Mouse (Mus musculus) stomach, embryonic 16.5 days (tissue): Measurements from ENCODE around the gene Dnaaf5. TPM values are rescaled to one million over a fixed set of nuclear protein-coding genes. Genes with fewer than 3 reads are reported as not detected.

Source experiments
- ATAC-seq: fragments of 200-750 bp; cut with Nextera tagmentation; 2 replicates; pipeline ENCODE4 v1.8.0; 2017; ENCODE audit warnings: moderate number of reproducible peaks, moderate TSS enrichment; ENCODE audit not compliant: insufficient read depth, low FRiP score
- H3K27ac ChIP-seq: fragments of 300-500 bp; sonication (generic); 2 replicates; pipeline ENCODE4 v1.5.1; 2014; ENCODE audit warnings: low read length
- H3K27me3 ChIP-seq: fragments of 300-500 bp; sonication (generic); 2 replicates; pipeline ENCODE4 v1.6.1; 2014; ENCODE audit warnings: low read length, control low read depth, mixed read lengths; ENCODE audit not compliant: control insufficient read depth, insufficient read depth
- H3K36me3 ChIP-seq: fragments of 300-500 bp; sonication (generic); 2 replicates; pipeline ENCODE4 v1.6.1; 2014; ENCODE audit warnings: low read length; ENCODE audit not compliant: control insufficient read depth, insufficient read depth
- H3K4me1 ChIP-seq: fragments of 300-500 bp; sonication (generic); 2 replicates; pipeline ENCODE4 v1.6.1; 2014; ENCODE audit warnings: low read length, control low read depth, mixed read lengths; ENCODE audit not compliant: control insufficient read depth, insufficient read depth
- H3K4me2 ChIP-seq: fragments of 300-500 bp; sonication (generic); 2 replicates; pipeline ENCODE4 v1.6.1; 2014; ENCODE audit warnings: low read depth, low read length, mixed read lengths
- H3K4me3 ChIP-seq: fragments of 300-500 bp; sonication (generic); replicated peaks from 2 replicates; pipeline ENCODE4 v1.5.1; 2014; ENCODE audit warnings: mild to moderate bottlenecking, low read length
- H3K9ac ChIP-seq: fragments of 300-500 bp; sonication (generic); 2 replicates; pipeline ENCODE4 v1.6.1; 2014; ENCODE audit warnings: low read length
- H3K9me3 ChIP-seq: fragments of 300-500 bp; sonication (generic); replicated peaks from 2 replicates; pipeline ENCODE4 v1.6.1; 2016; ENCODE audit warnings: low read length, control low read depth; ENCODE audit not compliant: control insufficient read depth
- WGBS: fragments of 180-500 bp; shearing (Covaris S2); extraction: QIAGEN DNeasy Blood & Tissue Kit; methylation state at CpG from one replicate; pipeline ENCODE4 v1.1.7; 2014; 5-methylcytosine and 5-hydroxymethylcytosine counted together
- polyA plus RNA-seq: library from polyadenylated mRNA; unstranded; fragments of >200 nt; fragmentation: Nextera tagmentation; extraction: Ambion mirVana; gene quantifications from 2 replicates; pipeline ENCODE4 v1.2.1, GENCODE M21; 2015

The Dnaaf5 gene
- polyA plus RNA-seq, 1 experiment from 2014 or later, result 2.6 TPM

GRCm38 (mm10) chr5:139147178-139148078 lies 2.6 kb upstream of the Dnaaf5 start:
- H3K27ac ChIP-seq, result no peak overlapping the region
- H3K4me2 ChIP-seq, result no peak overlapping the region
- 90% methylated on average over 14 of the region's 14 CpGs for WGBS
- H3K4me3 ChIP-seq, result no peak overlapping the region
- no peaks in the 10 kb centered on the region for H3K9me3 ChIP-seq
- ATAC-seq, result no peak
- H3K4me1 ChIP-seq, result peaks cover 15% of the 10 kb centered on the region
- no peaks in the 10 kb centered on the region for H3K27me3 ChIP-seq
- H3K9ac ChIP-seq, result no peak overlapping the region
- H3K36me3 ChIP-seq, result no peaks in the 10 kb centered on the region

GRCm38 (mm10) chr5:139149006-139149672 lies 884 bp upstream of the Dnaaf5 start:
- H3K4me2 ChIP-seq, result peak overlapping the region; percentile 48
- no peaks in the 10 kb centered on the region for H3K27me3 ChIP-seq
- peaks cover 15% of the 10 kb centered on the region for H3K4me1 ChIP-seq
- H3K36me3 ChIP-seq, result 0 out of 2 replicates have a peak, but pooled peaks cover 2% of the 10 kb centered on the region
- peak; percentile 65 for ATAC-seq
- H3K9ac ChIP-seq, result peak overlapping the region; percentile 48
- 21% methylated on average over 11 of the region's 11 CpGs for WGBS
- no peaks in the 10 kb centered on the region for H3K9me3 ChIP-seq
- H3K27ac ChIP-seq, result peak overlapping the region; percentile 67
- peak overlapping the region; percentile 87 for H3K4me3 ChIP-seq

- Histone ChIP-seq H3K4me3 (peak overlapping the region; percentile 87), H3K4me2 (peak overlapping the region; percentile 83), H3K27me3 (no peaks in the 10 kb centered on the region), H3K4me1 (peaks cover 15% of the 10 kb centered on the region), H3K9ac (peak overlapping the region; percentile 87), H3K36me3 (0 out of 2 replicates have a peak, but pooled peaks cover 4% of the 10 kb centered on the region), H3K9me3 (no peaks in the 10 kb centered on the region), H3K27ac (peak overlapping the region; percentile 34)
- under 1% methylated on average over 45 of the region's 45 CpGs for WGBS
- peak; percentile 2; the same call in 1 of the 2 replicates for ATAC-seq
Measured at GRCm38 (mm10) chr5:139150603-139151031, 594 bp downstream of the Dnaaf5 start.

- WGBS, result 84% methylated on average over 8 of the region's 8 CpGs
- H3K36me3 ChIP-seq, result 0 out of 2 replicates have a peak, but pooled peaks cover 4% of the 10 kb centered on the region
- no peak overlapping the region for H3K4me2 ChIP-seq
Measured at GRCm38 (mm10) chr5:139160899-139161298, 10.9 kb downstream of the Dnaaf5 start.

GRCm38 (mm10) chr5:139161632-139162031 lies 11.6 kb downstream of the Dnaaf5 start:
- Histone ChIP-seq H3K9ac (no peak overlapping the region), H3K27me3 (no peaks in the 10 kb centered on the region), H3K9me3 (no peaks in the 10 kb centered on the region), H3K4me2 (no peak overlapping the region), H3K27ac (no peak overlapping the region), H3K4me3 (no peak overlapping the region), H3K36me3 (peaks cover 3% of the 10 kb centered on the region; the same call in 1 of the 2 replicates), H3K4me1 (no peaks in the 10 kb centered on the region)
- WGBS, result 84% methylated on average over 10 of the region's 10 CpGs
- no peak for ATAC-seq

More at GRCm38 (mm10) chr5:139160899-139161298, 10.9 kb downstream of the Dnaaf5 start:
- Histone ChIP-seq H3K4me3 (no peak overlapping the region), H3K27me3 (no peaks in the 10 kb centered on the region), H3K27ac (no peak overlapping the region), H3K4me1 (no peaks in the 10 kb centered on the region), H3K9me3 (no peaks in the 10 kb centered on the region), H3K9ac (no peak overlapping the region)
- ATAC-seq, result no peak

- H3K36me3 ChIP-seq, result peaks cover 21% of the 10 kb centered on the region
- H3K4me3 ChIP-seq, result no peak overlapping the region
- H3K4me2 ChIP-seq, result no peak overlapping the region
- no peak overlapping the region for H3K9ac ChIP-seq
- ATAC-seq, result no peak
- no peaks in the 10 kb centered on the region for H3K4me1 ChIP-seq
- 84% methylated on average over 6 of the region's 6 CpGs for WGBS
- no peaks in the 10 kb centered on the region for H3K9me3 ChIP-seq
- H3K27me3 ChIP-seq, result no peaks in the 10 kb centered on the region
- H3K27ac ChIP-seq, result no peak overlapping the region
Measured at GRCm38 (mm10) chr5:139166781-139167361, 16.8 kb downstream of the Dnaaf5 start.

- Histone ChIP-seq H3K9me3 (no peaks in the 10 kb centered on the region), H3K4me3 (no peak overlapping the region), H3K27me3 (no peaks in the 10 kb centered on the region), H3K4me1 (no peaks in the 10 kb centered on the region), H3K4me2 (no peak overlapping the region), H3K9ac (no peak overlapping the region), H3K27ac (no peak overlapping the region), H3K36me3 (peaks cover 21% of the 10 kb centered on the region)
- ATAC-seq, result no peak
- WGBS, result 81% methylated on average over 1 of the region's 1 CpGs
Measured at GRCm38 (mm10) chr5:139167548-139167947, 17.5 kb downstream of the Dnaaf5 start.

GRCm38 (mm10) chr5:139171929-139172328 lies 21.9 kb downstream of the Dnaaf5 start:
- no peak overlapping the region for H3K4me3 ChIP-seq
- ATAC-seq, result no peak
- H3K4me2 ChIP-seq, result no peak overlapping the region
- no peaks in the 10 kb centered on the region for H3K9me3 ChIP-seq
- 94% methylated on average over 4 of the region's 4 CpGs for WGBS
- peaks cover 5% of the 10 kb centered on the region; the same call in 1 of the 2 replicates for H3K4me1 ChIP-seq
- H3K36me3 ChIP-seq, result peaks cover 21% of the 10 kb centered on the region
- H3K27ac ChIP-seq, result no peak overlapping the region
- no peaks in the 10 kb centered on the region for H3K27me3 ChIP-seq
- H3K9ac ChIP-seq, result no peak overlapping the region
